Mouse (Mus musculus): Measurements from ENCODE around the gene A730061H03Rik.

A730061H03Rik gene

DNA sequence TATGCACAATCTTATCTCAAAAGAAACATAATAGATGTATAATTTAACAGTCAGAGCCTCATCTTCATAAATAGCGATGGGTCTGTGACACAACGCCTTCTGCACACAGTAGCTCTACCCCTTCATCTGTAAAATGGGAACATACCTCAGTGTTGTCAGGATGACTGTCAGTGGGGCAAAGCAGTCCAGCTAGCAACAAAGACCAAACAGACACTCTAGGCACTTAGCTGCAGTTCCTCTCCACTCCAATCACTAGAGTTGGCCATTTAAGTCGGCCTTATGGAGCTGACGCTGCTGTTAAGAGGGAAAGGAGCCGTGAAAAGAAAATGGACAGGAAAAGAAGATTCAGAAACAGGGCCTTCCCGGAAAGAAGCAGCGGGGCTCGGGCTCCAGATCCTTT, 8.4 kb downstream of the A730061H03Rik start:
- DNase-seq (ENCODE audit: low spot score in 2 of 2): no peak

DNA sequence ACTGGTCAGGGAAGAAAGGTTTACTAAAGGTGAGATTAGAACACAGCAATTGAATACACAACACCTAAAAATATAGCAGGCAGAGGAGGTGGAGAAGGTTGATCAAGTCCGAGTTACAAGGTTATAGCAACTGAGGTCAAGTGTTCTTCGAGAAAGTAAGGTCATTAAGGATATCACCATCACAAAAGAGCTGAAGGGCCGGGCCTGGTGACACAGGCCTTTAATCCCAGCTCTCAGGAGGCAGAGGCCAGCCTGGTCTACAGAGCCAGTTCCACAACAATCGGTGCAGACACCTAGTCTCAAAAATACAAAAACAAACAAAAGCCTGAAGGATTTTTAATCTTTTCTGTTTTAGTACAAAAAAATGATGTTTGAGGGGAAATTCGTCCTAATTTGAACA, 8.9 kb downstream of the A730061H03Rik start:
- no peak for DNase-seq (ENCODE audit: low spot score in 2 of 2)

DNA sequence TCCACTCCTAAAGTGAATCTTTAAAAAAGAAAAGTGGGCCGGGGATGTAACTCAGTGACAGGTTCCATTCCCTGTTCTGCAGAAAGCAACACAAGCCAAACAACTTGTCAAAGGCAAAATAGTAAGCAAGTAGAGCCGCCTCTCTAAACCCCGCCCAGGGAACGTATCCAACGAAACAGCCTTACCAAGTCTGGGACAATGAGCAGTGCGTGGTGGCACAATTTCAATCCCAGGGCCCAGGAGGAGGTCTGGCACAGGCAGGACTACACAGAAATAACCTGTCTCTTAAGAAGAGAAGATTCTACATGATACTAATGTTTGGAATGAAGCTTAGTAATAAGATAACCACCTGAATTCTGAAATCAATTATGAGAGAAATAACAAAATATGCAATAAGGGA, 10.0 kb downstream of the A730061H03Rik start:
- DNase-seq (ENCODE audit: low spot score in 2 of 2): no peak

DNA sequence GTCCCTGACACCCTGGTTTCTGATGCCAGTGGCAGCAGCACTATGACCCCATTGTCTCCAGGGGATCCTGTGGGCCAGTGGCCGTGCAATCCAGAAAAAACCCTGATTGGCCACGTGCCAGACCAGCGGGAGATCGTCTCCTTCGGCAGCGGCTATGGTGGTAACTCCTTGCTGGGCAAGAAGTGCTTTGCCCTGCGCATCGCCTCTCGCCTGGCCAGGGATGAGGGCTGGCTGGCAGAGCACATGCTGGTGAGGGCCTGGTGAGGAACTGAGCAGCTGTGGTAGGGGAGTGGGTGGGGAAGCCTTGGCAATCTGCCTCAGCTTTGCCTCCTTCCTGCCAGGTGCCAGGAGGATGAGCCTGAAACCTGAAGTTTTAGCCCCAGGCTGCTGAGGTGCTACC, 15.9 kb downstream of the A730061H03Rik start:
- DNase-seq (ENCODE audit: low spot score in 2 of 2): no peak

DNA sequence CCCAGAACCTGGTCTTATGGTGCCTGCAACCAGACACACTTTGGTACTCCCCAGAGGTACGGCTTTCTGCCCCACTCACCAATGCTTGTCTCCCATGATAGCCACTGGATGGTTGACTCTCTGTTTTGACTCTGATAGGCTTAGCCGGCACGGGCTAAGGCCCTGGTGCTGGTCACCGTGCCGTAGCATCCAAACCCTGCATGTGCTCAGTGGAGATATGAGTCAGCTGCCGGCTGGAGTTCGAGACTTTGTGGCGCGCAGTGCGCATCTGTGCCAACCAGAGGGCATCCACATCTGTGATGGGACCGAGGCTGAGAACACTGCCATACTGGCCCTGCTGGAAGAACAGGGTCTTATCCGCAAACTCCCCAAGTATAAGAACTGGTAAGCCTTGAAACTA, 17.9 kb downstream of the A730061H03Rik start:
- peak; percentile 57 to 70 for DNase-seq (ENCODE audit: low spot score in 2 of 2)

DNA sequence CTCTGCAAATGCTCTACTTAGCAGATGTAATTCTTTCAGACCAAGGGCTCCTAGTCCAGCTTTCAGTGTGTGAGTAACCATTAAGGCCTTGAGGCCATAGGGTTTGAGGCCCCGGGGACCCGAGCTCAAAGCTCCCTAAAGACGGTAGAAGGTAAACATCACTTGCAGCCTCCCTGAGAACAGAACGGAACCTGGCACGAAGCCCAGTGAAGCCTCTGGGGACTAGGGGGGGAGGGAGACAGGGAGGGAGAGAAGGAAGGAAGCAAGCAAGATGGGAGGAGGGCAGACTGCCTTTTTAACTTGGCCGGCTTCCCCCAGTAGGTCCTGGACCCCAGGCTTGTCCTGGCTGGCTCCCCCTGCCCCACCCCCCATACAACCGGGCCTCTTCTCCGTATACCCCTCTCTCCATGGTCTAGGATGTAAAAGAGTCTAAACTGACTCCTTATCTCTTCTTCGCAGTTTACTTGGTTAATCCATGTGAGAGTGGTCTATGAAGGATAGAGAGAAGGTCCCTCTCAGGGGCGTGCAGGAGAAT, 19.4 kb downstream of the A730061H03Rik start:
- peak; percentile 86 for DNase-seq (ENCODE audit: low spot score in 2 of 2)

DNA sequence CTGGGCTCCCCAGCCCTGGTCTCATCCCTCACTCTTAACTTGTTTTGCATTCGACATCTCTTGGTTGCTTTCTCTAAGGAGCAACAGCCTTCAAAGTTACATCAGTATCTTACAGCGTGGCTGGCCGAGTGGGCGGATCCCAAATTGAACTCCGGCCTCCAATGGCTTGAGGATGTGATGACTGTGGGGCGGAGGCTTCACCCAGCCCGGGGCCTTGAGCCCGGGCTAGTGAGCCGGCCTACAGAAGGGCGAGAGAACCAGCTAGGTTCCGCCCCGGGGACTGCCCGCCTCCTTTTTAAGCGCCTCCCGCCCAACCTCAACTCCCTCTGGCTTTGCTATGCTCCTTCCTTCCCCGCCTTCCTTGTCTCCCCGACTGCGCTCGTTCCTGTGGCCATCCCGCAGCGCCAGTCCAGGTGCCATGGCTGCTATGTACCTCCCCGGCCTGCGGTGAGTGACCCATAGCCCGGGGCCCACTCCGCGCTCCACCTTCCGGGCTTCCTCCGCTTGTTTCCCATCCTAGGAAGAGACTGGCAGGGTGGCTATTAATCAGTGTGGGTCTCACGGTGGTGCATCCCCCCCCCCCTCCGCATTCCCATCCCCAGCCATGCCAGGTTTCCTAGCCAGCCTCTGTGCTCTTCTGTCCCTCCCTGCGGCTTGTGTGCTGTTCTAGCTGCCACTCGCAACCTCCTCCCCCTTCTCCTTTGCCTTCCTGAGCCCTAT, 20.0 kb downstream of the A730061H03Rik start, which contains the start of gene Pck2:
Gene Pck2 (plus strand): TSS at position 200 of the 720 bp plus-strand sequence.
- DNase-seq (ENCODE audit: low spot score in 2 of 2): peak; percentile 91 to 94

DNA sequence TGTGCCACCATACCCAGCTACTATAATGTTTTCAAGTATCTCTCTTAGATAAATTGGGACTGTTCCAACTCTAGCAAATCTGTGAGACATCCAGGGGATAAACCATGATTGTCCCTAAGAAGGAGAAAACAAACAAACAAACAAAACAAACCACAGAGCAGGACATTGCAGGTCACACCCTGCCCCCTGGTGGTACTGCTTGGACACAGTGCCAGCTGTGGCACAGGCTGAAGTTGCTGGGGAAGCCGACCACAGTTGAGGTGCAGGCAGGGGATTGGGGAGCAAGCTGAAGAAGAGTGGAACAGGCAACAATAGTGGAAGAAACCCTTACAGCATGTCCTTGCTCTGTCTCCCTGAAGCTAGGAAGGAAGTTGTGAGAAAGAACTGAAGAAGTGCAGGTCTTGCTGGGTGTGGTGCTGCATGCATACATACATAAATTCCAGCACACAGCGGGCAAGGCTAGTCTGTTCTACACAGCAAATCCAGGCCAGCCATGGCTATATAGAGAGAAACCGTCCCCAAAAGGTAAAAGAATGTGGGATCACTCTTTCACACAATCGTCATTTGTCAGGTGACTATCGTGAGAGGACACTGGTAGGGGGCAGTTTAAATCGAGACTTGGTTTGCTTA, 24.0 kb downstream of the A730061H03Rik start:
- no peak for DNase-seq (ENCODE audit: low spot score in 2 of 2)

DNA sequence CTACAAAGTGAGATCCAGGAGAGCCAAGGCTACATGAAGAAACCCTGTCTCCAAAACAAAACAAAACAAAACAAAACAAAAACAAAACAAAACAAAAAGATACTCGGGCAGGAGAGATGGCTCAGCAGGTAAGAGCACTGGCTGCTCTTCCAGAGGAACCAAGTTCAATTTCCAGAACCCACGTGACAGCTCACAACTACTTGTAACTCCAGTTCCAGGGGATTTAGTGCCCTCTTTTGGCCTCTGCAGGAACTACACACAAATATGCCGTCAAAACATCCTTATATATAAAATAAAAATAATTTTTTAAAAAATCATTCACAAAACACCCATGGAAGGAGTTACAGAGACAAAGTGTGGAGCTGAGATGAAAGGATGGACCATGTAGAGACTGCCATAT, 32.3 kb downstream of the A730061H03Rik start:
- DNase-seq (ENCODE audit: low spot score in 2 of 2): peak in 1 of 2 experiments; percentile 43

DNA sequence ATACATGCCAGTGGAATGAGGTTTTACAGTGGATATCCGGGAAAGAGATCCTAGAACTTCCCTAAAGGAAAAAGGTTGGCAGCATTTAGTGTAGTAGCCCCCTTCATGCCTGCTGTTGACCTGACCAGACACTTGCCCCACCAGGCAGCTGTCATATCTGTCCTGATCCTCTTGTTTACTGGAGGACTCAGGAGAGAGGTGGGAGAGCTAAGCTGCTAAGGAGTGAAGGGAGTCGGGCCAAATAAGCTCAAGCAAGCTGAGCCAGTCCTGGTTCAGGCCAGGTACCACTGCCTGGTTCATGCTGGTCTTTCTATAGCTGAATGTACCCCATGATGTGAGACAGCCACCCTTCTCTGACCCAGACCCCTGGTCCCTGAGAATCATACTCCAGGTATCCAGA, 33.5 kb downstream of the A730061H03Rik start:
- no peak for DNase-seq (ENCODE audit: low spot score in 2 of 2)

DNA sequence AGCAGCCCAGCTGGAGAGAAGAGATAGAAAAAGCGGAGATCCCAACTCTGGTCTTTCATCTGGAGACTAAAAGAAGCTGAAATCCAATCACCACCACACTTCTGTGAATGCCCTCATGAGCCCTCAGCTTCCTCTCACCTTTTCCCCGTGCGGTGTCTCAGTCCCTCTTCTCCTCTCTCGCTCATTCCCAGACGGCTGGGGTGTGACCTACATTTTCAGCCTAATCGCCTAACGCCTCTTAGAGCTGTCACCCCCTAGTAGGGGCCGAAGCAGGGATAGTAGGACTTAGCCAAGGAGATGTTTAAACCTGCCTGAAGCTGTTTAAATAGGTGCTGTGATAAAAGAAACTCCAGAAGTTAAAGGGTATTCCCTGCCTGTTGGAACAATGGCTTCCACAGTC, 35.4 kb downstream of the A730061H03Rik start, which contains the start of gene Nrl:
Gene Nrl (minus strand): TSS at position 197 of the 400 bp plus-strand sequence.
- DNase-seq (ENCODE audit: low spot score in 2 of 2): no peak

DNA sequence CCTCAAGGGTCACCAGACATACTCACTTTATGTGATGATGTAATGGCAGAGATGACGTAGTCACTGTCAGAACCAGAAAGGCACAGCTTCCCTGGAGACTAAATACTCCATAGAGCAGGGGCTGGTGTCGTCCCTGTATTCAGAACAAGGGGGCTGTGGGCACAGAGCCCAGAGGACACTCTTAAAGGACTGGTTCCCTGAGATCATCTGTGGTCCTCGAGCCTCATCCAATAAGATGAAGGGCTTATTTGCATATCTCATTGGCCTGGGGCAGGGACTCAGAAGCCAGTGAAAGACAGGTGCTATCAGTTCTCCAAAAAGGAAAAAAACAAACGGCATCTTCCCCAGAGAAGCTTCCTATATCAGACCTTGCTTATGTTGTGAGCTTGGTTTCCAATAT, 36.1 kb downstream of the A730061H03Rik start:
- no peak for DNase-seq (ENCODE audit: low spot score in 2 of 2)

DNA sequence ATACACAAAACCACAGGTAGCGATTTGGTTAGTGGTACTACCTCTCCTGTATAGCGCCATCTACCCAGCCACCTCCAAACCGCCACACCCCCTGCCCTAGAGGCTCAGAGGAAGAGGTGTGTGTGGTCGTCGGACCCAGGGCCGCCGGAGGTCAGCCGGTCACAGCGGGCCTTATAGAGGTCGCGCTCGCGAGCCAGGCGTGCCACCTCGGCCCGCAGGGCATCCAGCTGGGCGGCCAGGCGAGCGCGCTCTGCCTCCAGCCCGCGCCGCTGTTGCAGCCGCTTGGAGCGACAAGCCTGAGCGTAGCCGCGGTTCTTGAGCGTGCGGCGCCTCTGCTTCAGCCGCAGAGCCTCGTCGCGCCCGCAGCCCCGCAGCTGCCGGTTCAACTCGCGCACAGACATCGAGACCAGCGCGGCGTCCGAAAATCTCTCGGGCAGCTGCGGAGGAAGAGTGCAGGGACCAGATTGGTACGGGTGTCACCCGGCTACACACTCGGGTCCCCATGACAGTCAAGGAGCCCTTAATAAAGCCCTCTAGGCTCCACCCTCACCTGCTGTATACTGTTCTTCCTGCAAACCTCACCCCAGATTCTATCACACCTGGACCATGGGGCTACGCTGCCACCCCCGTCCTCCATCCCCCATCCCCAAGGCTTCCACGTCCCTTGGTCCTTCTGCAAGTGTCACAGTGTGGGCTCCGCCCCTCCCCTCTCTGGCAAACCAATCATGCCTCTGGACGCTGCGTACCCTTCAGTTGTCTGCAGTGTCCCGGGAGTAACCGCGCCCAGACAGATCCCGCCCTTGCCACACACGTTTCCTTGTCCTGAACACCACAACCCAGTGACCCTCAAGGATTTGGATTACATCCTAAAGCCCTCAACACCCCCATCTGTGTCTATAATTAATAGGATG, 39.5 kb downstream of the A730061H03Rik start:
- DNase-seq (ENCODE audit: low spot score in 2 of 2): no peak

DNA sequence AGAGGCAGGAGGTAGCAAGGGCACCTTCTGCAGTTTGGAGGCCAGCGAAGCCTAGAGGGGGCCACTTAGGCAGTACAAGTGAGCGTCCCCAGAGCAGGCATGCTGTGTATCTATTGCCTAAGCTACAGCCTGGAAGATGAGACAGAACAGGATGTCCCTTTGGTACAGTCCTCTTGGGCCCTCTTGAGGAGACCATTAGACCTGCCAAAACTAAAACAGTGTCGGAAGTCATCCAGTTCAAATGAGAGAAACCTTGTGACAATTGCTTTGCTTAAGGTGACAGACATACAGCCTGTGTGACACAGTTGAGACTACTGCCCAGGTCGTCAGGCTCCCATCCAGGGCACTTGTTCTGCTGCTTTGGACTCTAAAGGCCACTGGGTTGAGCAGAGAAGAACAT, 40.6 kb downstream of the A730061H03Rik start:
- no peak for DNase-seq (ENCODE audit: low spot score in 2 of 2)

DNA sequence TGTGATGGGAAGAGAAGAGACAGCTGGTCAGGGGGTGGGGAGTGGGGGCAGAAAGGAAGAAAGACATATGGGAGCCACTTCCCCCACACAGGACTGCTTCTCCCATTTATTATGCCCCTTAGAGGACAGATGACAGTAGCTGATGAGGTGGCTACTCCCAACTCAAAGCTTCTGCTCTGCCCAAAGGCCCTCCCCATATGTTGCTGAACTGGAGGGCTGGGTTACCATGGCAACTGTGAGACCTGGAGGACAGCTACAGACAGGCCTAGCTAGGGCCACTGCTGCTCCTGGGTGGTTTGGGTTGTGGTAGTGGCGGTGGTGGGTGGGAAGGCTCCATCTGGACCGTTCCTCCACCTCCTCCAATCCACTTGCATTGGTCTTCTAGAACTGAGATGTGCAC, 41.3 kb downstream of the A730061H03Rik start:
- DNase-seq (ENCODE audit: low spot score in 2 of 2): no peak

DNA sequence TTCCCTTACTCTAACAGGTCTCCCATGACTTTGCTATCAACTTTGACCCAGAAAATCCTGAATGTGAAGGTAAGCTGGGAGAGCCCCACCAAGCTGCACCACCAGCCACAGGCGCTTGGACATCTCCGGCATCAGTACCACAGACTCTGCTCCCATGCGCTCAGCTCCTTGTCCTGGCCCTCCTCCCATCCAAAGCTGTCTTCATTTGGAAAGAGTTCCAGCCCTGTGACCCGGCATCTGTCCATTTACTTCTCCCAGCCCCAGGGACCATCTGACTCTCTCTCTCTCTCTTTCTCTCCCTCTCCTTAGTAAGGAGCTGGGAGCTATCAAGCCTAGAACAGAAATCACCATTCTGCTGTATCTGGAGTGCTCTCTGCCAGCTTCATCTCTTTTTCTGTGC, 44.4 kb downstream of the A730061H03Rik start:
- no peak for DNase-seq (ENCODE audit: low spot score in 2 of 2)

DNA sequence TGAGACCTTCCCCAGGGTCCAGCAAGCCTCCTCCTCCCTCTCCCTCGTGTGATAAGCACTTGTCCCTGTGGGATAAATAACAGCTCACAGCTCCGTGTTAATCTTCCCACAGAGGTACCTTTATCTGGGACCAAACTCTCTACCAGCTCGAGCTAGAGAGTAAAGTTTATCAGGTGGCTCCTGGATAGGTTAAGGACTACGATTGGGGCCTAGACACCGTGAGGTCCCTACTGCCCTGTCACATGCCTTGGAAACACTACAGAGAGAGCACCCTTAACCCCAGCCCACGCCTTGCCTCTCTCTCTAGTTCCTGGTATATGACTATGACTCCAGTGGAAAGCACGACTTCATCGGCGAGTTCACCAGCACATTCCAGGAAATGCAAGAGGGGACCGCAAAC, 46.3 kb downstream of the A730061H03Rik start:
- DNase-seq (ENCODE audit: low spot score in 2 of 2): no peak

DNA sequence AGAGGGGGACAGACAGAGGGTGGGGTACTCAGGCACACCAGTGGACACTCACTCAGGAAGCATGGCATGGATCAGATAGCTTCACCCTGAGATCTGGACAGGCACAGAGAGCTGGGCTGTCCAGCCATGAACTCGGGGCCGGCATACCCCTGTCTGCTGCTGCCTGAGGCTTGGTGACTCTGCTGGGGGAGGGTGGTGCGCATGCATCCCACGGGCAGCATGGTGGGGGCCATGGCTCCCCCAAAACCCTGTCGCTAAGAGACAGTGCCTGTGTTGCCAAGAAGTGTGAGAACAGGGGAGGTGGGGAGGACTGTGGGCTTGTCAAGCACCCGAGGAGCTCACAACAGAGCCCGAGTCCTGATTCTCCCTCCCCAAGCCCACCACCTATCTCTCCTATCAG, 49.2 kb downstream of the A730061H03Rik start:
- no peak for DNase-seq (ENCODE audit: low spot score in 2 of 2)

DNA sequence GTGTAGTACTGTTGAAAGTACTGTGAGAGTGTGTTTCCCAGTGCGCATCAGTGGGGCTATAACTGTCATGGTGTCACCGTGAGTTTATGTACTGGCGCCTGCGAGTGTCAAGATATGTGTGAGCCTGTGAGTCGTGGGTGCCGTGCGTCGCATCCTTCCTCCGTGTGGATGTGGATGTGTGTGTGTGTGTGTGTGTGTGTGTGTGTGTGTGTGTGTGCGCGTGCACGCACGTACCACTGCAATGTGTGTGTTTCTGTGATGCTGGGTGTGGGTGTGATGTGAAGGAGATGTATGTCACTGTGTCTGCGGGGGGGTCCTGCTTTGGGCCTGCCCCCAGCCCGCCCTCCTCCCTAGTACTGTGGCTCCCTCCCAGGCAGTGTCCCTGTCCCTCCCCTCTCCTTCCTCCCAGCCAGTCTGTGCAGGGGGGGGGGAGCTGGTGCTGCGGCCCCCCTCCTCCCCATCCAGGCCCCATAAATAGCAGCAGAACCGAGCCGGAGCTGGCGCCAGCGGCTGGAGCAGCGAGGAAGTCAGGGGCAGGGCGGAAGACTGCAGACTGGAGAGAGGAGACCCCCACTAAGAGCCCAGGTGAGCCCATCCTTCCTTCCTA, 50.0 kb downstream of the A730061H03Rik start, which contains the start of gene Cpne6:
Gene Cpne6 (plus strand): TSS at position 321 of the 607 bp plus-strand sequence.
- DNase-seq (ENCODE audit: low spot score in 2 of 2): no peak

Data from spleen, postnatal 36 days (tissue).